Mouse (Mus musculus): Measurements from ENCODE around the gene Kirrel3. TPM values are rescaled to one million over a fixed set of nuclear protein-coding genes. Genes with fewer than 3 reads are reported as not detected.

Gene Kirrel3
- polyA plus RNA-seq, 1 experiment from 2014 or later: 2.5 TPM

GRCm38 (mm10) chr9:34877186-34877585 lies 391.5 kb downstream of the Kirrel3 start:
- Histone ChIP-seq H3K4me2 (ENCODE audit: low read depth, low read length) (no peak overlapping the region), H3K4me3 (ENCODE audit: low read depth, low read length) (no peak overlapping the region), H3K4me1 (ENCODE audit: control insufficient read depth, insufficient read depth, low read length) (no peaks in the 10 kb centered on the region), H3K9ac (replicated peaks; ENCODE audit: low read length) (no peak overlapping the region), H3K27me3 (ENCODE audit: control insufficient read depth, insufficient read depth, low read length) (no peaks in the 10 kb centered on the region), H3K9me3 (replicated peaks; ENCODE audit: control insufficient read depth, low read length) (no peaks in the 10 kb centered on the region), H3K27ac (replicated peaks; ENCODE audit: low read depth, low read length) (no peak overlapping the region), H3K36me3 (replicated peaks; ENCODE audit: control insufficient read depth, insufficient read depth, low read depth, low read length) (no peaks in the 10 kb centered on the region)
- no peak for DNase-seq (ENCODE audit: low spot score)
- 68% methylated on average over 3 of the region's 3 CpGs for WGBS
- no peak for ATAC-seq (replicated peaks; ENCODE audit: insufficient number of reproducible peaks, low FRiP score, low TSS enrichment, low read depth)

- Histone ChIP-seq H3K9ac (replicated peaks; ENCODE audit: low read length) (no peak overlapping the region), H3K27ac (replicated peaks; ENCODE audit: low read depth, low read length) (no peak overlapping the region), H3K4me1 (ENCODE audit: control insufficient read depth, insufficient read depth, low read length) (no peaks in the 10 kb centered on the region), H3K4me2 (ENCODE audit: low read depth, low read length) (no peak overlapping the region), H3K4me3 (ENCODE audit: low read depth, low read length) (no peak overlapping the region), H3K27me3 (ENCODE audit: control insufficient read depth, insufficient read depth, low read length) (no peaks in the 10 kb centered on the region), H3K9me3 (replicated peaks; ENCODE audit: control insufficient read depth, low read length) (no peaks in the 10 kb centered on the region), H3K36me3 (replicated peaks; ENCODE audit: control insufficient read depth, insufficient read depth, low read depth, low read length) (no peaks in the 10 kb centered on the region)
- ATAC-seq (replicated peaks; ENCODE audit: insufficient number of reproducible peaks, low FRiP score, low TSS enrichment, low read depth) (no peak), DNase-seq (ENCODE audit: low spot score) (no peak)
- WGBS: 66% methylated on average over 3 of the region's 3 CpGs
Observed at GRCm38 (mm10) chr9:34877799-34878198, 392.1 kb downstream of the Kirrel3 start.

GRCm38 (mm10) chr9:34881750-34882149 lies 396.1 kb downstream of the Kirrel3 start:
- no peaks in the 10 kb centered on the region for H3K36me3 ChIP-seq (replicated peaks; ENCODE audit: control insufficient read depth, insufficient read depth, low read depth, low read length)
- H3K4me3 ChIP-seq (ENCODE audit: low read depth, low read length): no peak overlapping the region
- H3K27me3 ChIP-seq (ENCODE audit: control insufficient read depth, insufficient read depth, low read length): no peaks in the 10 kb centered on the region
- H3K4me2 ChIP-seq (ENCODE audit: low read depth, low read length): no peak overlapping the region
- DNase-seq (ENCODE audit: low spot score) (no peak), ATAC-seq (replicated peaks; ENCODE audit: insufficient number of reproducible peaks, low FRiP score, low TSS enrichment, low read depth) (no peak)
- H3K4me1 ChIP-seq (ENCODE audit: control insufficient read depth, insufficient read depth, low read length): no peaks in the 10 kb centered on the region
- 31% methylated on average over 5 of the region's 5 CpGs for WGBS
- no peak overlapping the region for H3K9ac ChIP-seq (replicated peaks; ENCODE audit: low read length)
- no peaks in the 10 kb centered on the region for H3K9me3 ChIP-seq (replicated peaks; ENCODE audit: control insufficient read depth, low read length)
- H3K27ac ChIP-seq (replicated peaks; ENCODE audit: low read depth, low read length): no peak overlapping the region

GRCm38 (mm10) chr9:34882211-34882610 lies 396.5 kb downstream of the Kirrel3 start:
- no peaks in the 10 kb centered on the region for H3K9me3 ChIP-seq (replicated peaks; ENCODE audit: control insufficient read depth, low read length)
- DNase-seq (ENCODE audit: low spot score): no peak
- WGBS: 7% methylated on average over 2 of the region's 2 CpGs
- no peaks in the 10 kb centered on the region for H3K27me3 ChIP-seq (ENCODE audit: control insufficient read depth, insufficient read depth, low read length)
- no peak overlapping the region for H3K4me2 ChIP-seq (ENCODE audit: low read depth, low read length)
- ATAC-seq (replicated peaks; ENCODE audit: insufficient number of reproducible peaks, low FRiP score, low TSS enrichment, low read depth): no peak
- H3K27ac ChIP-seq (replicated peaks; ENCODE audit: low read depth, low read length): no peak overlapping the region
- H3K4me1 ChIP-seq (ENCODE audit: control insufficient read depth, insufficient read depth, low read length): no peaks in the 10 kb centered on the region
- no peaks in the 10 kb centered on the region for H3K36me3 ChIP-seq (replicated peaks; ENCODE audit: control insufficient read depth, insufficient read depth, low read depth, low read length)
- H3K4me3 ChIP-seq (ENCODE audit: low read depth, low read length): no peak overlapping the region
- H3K9ac ChIP-seq (replicated peaks; ENCODE audit: low read length): no peak overlapping the region

- no peak overlapping the region for H3K27ac ChIP-seq (replicated peaks; ENCODE audit: low read depth, low read length)
- H3K9ac ChIP-seq (replicated peaks; ENCODE audit: low read length): no peak overlapping the region
- H3K4me1 ChIP-seq (ENCODE audit: control insufficient read depth, insufficient read depth, low read length): no peaks in the 10 kb centered on the region
- ATAC-seq (replicated peaks; ENCODE audit: insufficient number of reproducible peaks, low FRiP score, low TSS enrichment, low read depth): no peak
- WGBS: 14% methylated on average over 4 of the region's 4 CpGs
- no peaks in the 10 kb centered on the region for H3K9me3 ChIP-seq (replicated peaks; ENCODE audit: control insufficient read depth, low read length)
- H3K27me3 ChIP-seq (ENCODE audit: control insufficient read depth, insufficient read depth, low read length): no peaks in the 10 kb centered on the region
- no peak for DNase-seq (ENCODE audit: low spot score)
- no peak overlapping the region for H3K4me2 ChIP-seq (ENCODE audit: low read depth, low read length)
- no peaks in the 10 kb centered on the region for H3K36me3 ChIP-seq (replicated peaks; ENCODE audit: control insufficient read depth, insufficient read depth, low read depth, low read length)
- no peak overlapping the region for H3K4me3 ChIP-seq (ENCODE audit: low read depth, low read length)
Observed at GRCm38 (mm10) chr9:34883122-34883521, 397.4 kb downstream of the Kirrel3 start.

- H3K4me3 ChIP-seq (ENCODE audit: low read depth, low read length): no peak overlapping the region
- no peak overlapping the region for H3K4me2 ChIP-seq (ENCODE audit: low read depth, low read length)
- no peak overlapping the region for H3K9ac ChIP-seq (replicated peaks; ENCODE audit: low read length)
- H3K27ac ChIP-seq (replicated peaks; ENCODE audit: low read depth, low read length): no peak overlapping the region
- no peaks in the 10 kb centered on the region for H3K36me3 ChIP-seq (replicated peaks; ENCODE audit: control insufficient read depth, insufficient read depth, low read depth, low read length)
- WGBS: 81% methylated on average over 3 of the region's 3 CpGs
- no peak for ATAC-seq (replicated peaks; ENCODE audit: insufficient number of reproducible peaks, low FRiP score, low TSS enrichment, low read depth)
- no peak for DNase-seq (ENCODE audit: low spot score)
- H3K4me1 ChIP-seq (ENCODE audit: control insufficient read depth, insufficient read depth, low read length): no peaks in the 10 kb centered on the region
- no peaks in the 10 kb centered on the region for H3K27me3 ChIP-seq (ENCODE audit: control insufficient read depth, insufficient read depth, low read length)
- no peaks in the 10 kb centered on the region for H3K9me3 ChIP-seq (replicated peaks; ENCODE audit: control insufficient read depth, low read length)
Observed at GRCm38 (mm10) chr9:34884325-34884724, 398.6 kb downstream of the Kirrel3 start.

GRCm38 (mm10) chr9:34884942-34885341 lies 399.2 kb downstream of the Kirrel3 start:
- Histone ChIP-seq H3K27ac (replicated peaks; ENCODE audit: low read depth, low read length) (no peak overlapping the region), H3K4me1 (ENCODE audit: control insufficient read depth, insufficient read depth, low read length) (no peaks in the 10 kb centered on the region), H3K9ac (replicated peaks; ENCODE audit: low read length) (no peak overlapping the region), H3K4me3 (ENCODE audit: low read depth, low read length) (no peak overlapping the region), H3K4me2 (ENCODE audit: low read depth, low read length) (no peak overlapping the region), H3K9me3 (replicated peaks; ENCODE audit: control insufficient read depth, low read length) (no peaks in the 10 kb centered on the region), H3K27me3 (ENCODE audit: control insufficient read depth, insufficient read depth, low read length) (no peaks in the 10 kb centered on the region), H3K36me3 (replicated peaks; ENCODE audit: control insufficient read depth, insufficient read depth, low read depth, low read length) (no peaks in the 10 kb centered on the region)
- DNase-seq (ENCODE audit: low spot score) (no peak), ATAC-seq (replicated peaks; ENCODE audit: insufficient number of reproducible peaks, low FRiP score, low TSS enrichment, low read depth) (no peak)
- WGBS: 80% methylated on average over 3 of the region's 3 CpGs

- no peak overlapping the region for H3K27ac ChIP-seq (replicated peaks; ENCODE audit: low read depth, low read length)
- ATAC-seq (replicated peaks; ENCODE audit: insufficient number of reproducible peaks, low FRiP score, low TSS enrichment, low read depth): no peak
- WGBS: 37% methylated on average over 5 of the region's 5 CpGs
- no peak overlapping the region for H3K4me2 ChIP-seq (ENCODE audit: low read depth, low read length)
- no peaks in the 10 kb centered on the region for H3K9me3 ChIP-seq (replicated peaks; ENCODE audit: control insufficient read depth, low read length)
- H3K4me3 ChIP-seq (ENCODE audit: low read depth, low read length): no peak overlapping the region
- no peak overlapping the region for H3K9ac ChIP-seq (replicated peaks; ENCODE audit: low read length)
- no peaks in the 10 kb centered on the region for H3K27me3 ChIP-seq (ENCODE audit: control insufficient read depth, insufficient read depth, low read length)
- no peaks in the 10 kb centered on the region for H3K36me3 ChIP-seq (replicated peaks; ENCODE audit: control insufficient read depth, insufficient read depth, low read depth, low read length)
- no peak for DNase-seq (ENCODE audit: low spot score)
- H3K4me1 ChIP-seq (ENCODE audit: control insufficient read depth, insufficient read depth, low read length): no peaks in the 10 kb centered on the region
Observed at GRCm38 (mm10) chr9:34886746-34887145, 401.1 kb downstream of the Kirrel3 start.
